In the genomic region with DNA sequence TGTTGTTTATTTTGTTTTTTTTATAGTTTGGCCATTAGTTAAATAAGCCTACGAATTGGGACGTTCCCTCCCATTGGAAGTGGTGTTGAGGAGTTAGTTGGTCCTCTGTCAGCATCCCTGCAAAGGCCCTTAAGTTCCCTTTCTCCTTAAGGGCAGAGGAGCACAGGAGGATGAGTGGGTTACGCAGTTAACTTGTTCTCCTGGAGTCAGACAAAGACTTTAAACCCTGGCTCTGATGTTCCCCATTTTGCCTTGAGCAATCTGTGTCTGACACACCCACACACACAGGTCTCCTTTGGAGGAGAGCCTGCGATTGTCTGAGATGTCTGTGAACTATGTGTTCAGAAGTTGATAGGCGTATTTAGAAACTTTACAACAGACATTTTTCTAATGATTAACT, we compare ENCODE assay signal across 8 mouse cellular contexts. TPM values are rescaled to one million over a fixed set of nuclear protein-coding genes. Genes with fewer than 3 reads are reported as not detected.
DNase-seq lines count a peak whose midpoint lies in the region; ATAC-seq lines count a peak whose summit lies in the region.

No protein-coding gene starts in this region.

- H3K4me2 ChIP-seq in forebrain, embryonic 16.5 days (ENCODE audit: low read length) = peak overlapping the region; percentile 71
- H3K4me2 ChIP-seq in liver, embryonic 15.5 days = peak overlapping the region; percentile 98
- peak overlapping the region; percentile 54 for H3K4me2 ChIP-seq in stomach, embryonic 16.5 days (ENCODE audit: low read depth, low read length)

- peak overlapping the region; percentile 89 for H3K4me3 ChIP-seq in forebrain, embryonic 16.5 days (replicated peaks; ENCODE audit: low read length)
- peak overlapping the region; percentile 83 for H3K4me3 ChIP-seq in liver, embryonic 15.5 days (replicated peaks)
- H3K4me3 ChIP-seq in stomach, embryonic 16.5 days (replicated peaks; ENCODE audit: low read length) = peak overlapping the region; percentile 86

- peaks cover 20% of the 10 kb centered on the region for H3K4me1 ChIP-seq in forebrain, embryonic 16.5 days (replicated peaks; ENCODE audit: control insufficient read depth, insufficient read depth, low read length)
- H3K4me1 ChIP-seq in liver, embryonic 15.5 days (replicated peaks) = peaks cover 88% of the 10 kb centered on the region
- peaks cover 29% of the 10 kb centered on the region for H3K4me1 ChIP-seq in stomach, embryonic 16.5 days (ENCODE audit: control insufficient read depth, insufficient read depth, low read length)

- no peak overlapping the region for H3K27ac ChIP-seq in forebrain, embryonic 16.5 days (ENCODE audit: low read length)
- peak overlapping the region; percentile 94; the same call in 1 of the 2 replicates for H3K27ac ChIP-seq in liver, embryonic 15.5 days (replicated peaks)
- H3K27ac ChIP-seq in stomach, embryonic 16.5 days (ENCODE audit: low read length) = peak overlapping the region; percentile 63; the same call in 1 of the 2 replicates

- ATAC-seq in frontal cortex, adult (ENCODE audit: low TSS enrichment) = peak; percentile 42
- ATAC-seq in forebrain, embryonic 16.5 days = no peak
- ATAC-seq in liver, embryonic 15.5 days (ENCODE audit: insufficient read depth) = no peak
- no peak for ATAC-seq in stomach, embryonic 16.5 days (ENCODE audit: insufficient read depth, low FRiP score)

- no peaks in the 10 kb centered on the region for H3K9me3 ChIP-seq in forebrain, embryonic 16.5 days (ENCODE audit: control insufficient read depth, low read length)
- H3K9me3 ChIP-seq in liver, embryonic 15.5 days (replicated peaks) = no peaks in the 10 kb centered on the region
- H3K9me3 ChIP-seq in stomach, embryonic 16.5 days (replicated peaks; ENCODE audit: control insufficient read depth, low read length) = no peaks in the 10 kb centered on the region

- peak overlapping the region; percentile 96 for H3K9ac ChIP-seq in forebrain, embryonic 16.5 days (replicated peaks; ENCODE audit: low read depth, low read length)
- peak overlapping the region; percentile 91; the same call in 1 of the 2 replicates for H3K9ac ChIP-seq in liver, embryonic 15.5 days
- H3K9ac ChIP-seq in stomach, embryonic 16.5 days (ENCODE audit: low read length) = peak overlapping the region; percentile 95

- DNase-seq in frontal cortex, postnatal 14 days (ENCODE audit: low spot score in 2 of 2) = no peak
- peak; percentile 51 for DNase-seq in A20 (ENCODE audit: low read depth, low spot score)
- DNase-seq in kidney, postnatal 36 days = no peak
- no peak for DNase-seq in layer of hippocampus, adult 9-10 months (ENCODE audit: low spot score)

- no peaks in the 10 kb centered on the region for H3K27me3 ChIP-seq in forebrain, embryonic 16.5 days (replicated peaks; ENCODE audit: control insufficient read depth, insufficient read depth, low read length)
- H3K27me3 ChIP-seq in liver, embryonic 15.5 days = no peaks in the 10 kb centered on the region
- H3K27me3 ChIP-seq in stomach, embryonic 16.5 days (ENCODE audit: control insufficient read depth, insufficient read depth, low read length) = no peaks in the 10 kb centered on the region

- H3K36me3 ChIP-seq in forebrain, embryonic 16.5 days (ENCODE audit: control insufficient read depth, insufficient read depth) = no peaks in the 10 kb centered on the region
- H3K36me3 ChIP-seq in liver, embryonic 15.5 days (replicated peaks) = peaks cover 11% of the 10 kb centered on the region; the same call in 1 of the 2 replicates
- H3K36me3 ChIP-seq in stomach, embryonic 16.5 days (ENCODE audit: control insufficient read depth, insufficient read depth, low read length) = no peaks in the 10 kb centered on the region

- WGBS in forebrain, embryonic 16.5 days = 58% methylated on average over 5 of the region's 5 CpGs
- WGBS in liver, embryonic 15.5 days (ENCODE audit: insufficient replicate concordance) = 21% methylated on average over 5 of the region's 5 CpGs
- 42% methylated on average over 5 of the region's 5 CpGs for WGBS in stomach, embryonic 16.5 days

RNA-seq across cellular contexts. Expression of gene Ifngr2, which starts 1.1 kb away (rescaled TPM):
- 118 and 124 TPM in 2 replicates for polyA plus RNA-seq in forebrain, embryonic 16.5 days (2015; fragmentation: Nextera tagmentation; extraction: Ambion mirVana)
- polyA plus RNA-seq in liver, embryonic 15.5 days (2015; fragmentation: Nextera tagmentation; extraction: Ambion mirVana) = 16.1 and 17.1 TPM in 2 replicates
- 53.7 and 58.0 TPM in 2 replicates for polyA plus RNA-seq in stomach, embryonic 16.5 days (2015; fragmentation: Nextera tagmentation; extraction: Ambion mirVana)

RNA-seq across cellular contexts. Expression of gene Tmem50b, which starts 49.6 kb away (rescaled TPM):
- polyA plus RNA-seq in forebrain, embryonic 16.5 days (2015; fragmentation: Nextera tagmentation; extraction: Ambion mirVana) = 93.8 and 101 TPM in 2 replicates
- polyA plus RNA-seq in liver, embryonic 15.5 days (2015; fragmentation: Nextera tagmentation; extraction: Ambion mirVana) = 6.8 and 7.4 TPM in 2 replicates
- polyA plus RNA-seq in stomach, embryonic 16.5 days (2015; fragmentation: Nextera tagmentation; extraction: Ambion mirVana) = 48.7 and 62.2 TPM in 2 replicates
